Mouse (Mus musculus) intestine, embryonic 14.5 days (tissue): ENCODE results near the gene Ubl3. TPM values are rescaled to one million over a fixed set of nuclear protein-coding genes. Genes with fewer than 3 reads are reported as not detected.

Experiments
- ATAC-seq: fragments of 200-750 bp; cut with Nextera tagmentation; replicated peaks from 2 replicates; pipeline ENCODE4 v1.8.0; 2017; ENCODE audit warnings: low read depth, moderate number of reproducible peaks, moderate TSS enrichment, moderate library complexity; ENCODE audit not compliant: low FRiP score, low TSS enrichment
- DNase-seq: peaks from one replicate; pipeline ENCODE4 v3.0.0-alpha.2; 2018; ENCODE audit warnings: low spot score
- H3K27ac ChIP-seq: fragments of 300-500 bp; sonication (generic); 2 replicates; pipeline ENCODE4 v1.5.1; 2014; ENCODE audit warnings: low read depth, mild to moderate bottlenecking, control low read depth
- H3K27me3 ChIP-seq: fragments of 300-500 bp; sonication (generic); replicated peaks from 2 replicates; pipeline ENCODE4 v1.6.1; 2014; ENCODE audit warnings: low read length, control low read depth; ENCODE audit not compliant: control insufficient read depth, insufficient read depth
- H3K36me3 ChIP-seq: fragments of 300-500 bp; sonication (generic); 2 replicates; pipeline ENCODE4 v1.6.1; 2014; ENCODE audit warnings: low read length, control low read depth; ENCODE audit not compliant: control insufficient read depth, insufficient read depth
- H3K4me1 ChIP-seq: fragments of 300-500 bp; sonication (generic); replicated peaks from 2 replicates; pipeline ENCODE4 v1.6.1; 2014; ENCODE audit warnings: low read length, control low read depth, mixed read lengths; ENCODE audit not compliant: control insufficient read depth, insufficient read depth
- H3K4me2 ChIP-seq: fragments of 300-500 bp; sonication (generic); 2 replicates; pipeline ENCODE4 v1.6.1; 2014; ENCODE audit warnings: low read length
- H3K4me3 ChIP-seq: fragments of 300-500 bp; sonication (generic); 2 replicates; pipeline ENCODE4 v1.5.1; 2014; ENCODE audit warnings: low read depth, low read length, control low read depth, mixed read lengths
- H3K9ac ChIP-seq: fragments of 300-500 bp; sonication (generic); 2 replicates; pipeline ENCODE4 v1.6.1; 2014; ENCODE audit warnings: mild to moderate bottlenecking, low read length
- H3K9me3 ChIP-seq: fragments of 300-500 bp; sonication (generic); 2 replicates; pipeline ENCODE4 v1.6.1; 2016; ENCODE audit warnings: low read length, control low read depth; ENCODE audit not compliant: control insufficient read depth
- whole genome bisulfite sequencing: fragments of 180-500 bp; shearing (Covaris S2); extraction: QIAGEN DNeasy Blood & Tissue Kit; methylation state at CpG from one replicate; pipeline ENCODE4 v1.1.7; 2014; 5-methylcytosine and 5-hydroxymethylcytosine counted together
- polyA plus RNA-seq: library from polyadenylated mRNA; unstranded; fragments of >200 nt; fragmentation: Nextera tagmentation; extraction: Ambion mirVana; gene quantifications from 2 replicates; pipeline ENCODE4 v1.2.1, GENCODE M21; 2014

Ubl3 gene
- polyA plus RNA-seq, 1 experiment from 2014 or later, result 75.4 TPM

- no peak overlapping the region for H3K4me3 ChIP-seq
- no peaks in the 10 kb centered on the region for H3K9me3 ChIP-seq
- no peak overlapping the region for H3K9ac ChIP-seq
- no peaks in the 10 kb centered on the region for H3K36me3 ChIP-seq
- H3K27me3 ChIP-seq, result no peaks in the 10 kb centered on the region
- 75% methylated on average over 13 of the region's 13 CpGs for WGBS
- H3K4me1 ChIP-seq, result no peaks in the 10 kb centered on the region
- H3K27ac ChIP-seq, result no peak overlapping the region
- H3K4me2 ChIP-seq, result no peak overlapping the region
- no peak for DNase-seq
- ATAC-seq, result no peak
These were observed 16.9 kb upstream of the Ubl3 start for GRCm38 (mm10) chr5:148569444-148569843.

- WGBS, result 52% methylated on average over 6 of the region's 6 CpGs
- no peak overlapping the region for H3K9ac ChIP-seq
- no peak overlapping the region for H3K4me2 ChIP-seq
- H3K4me3 ChIP-seq, result no peak overlapping the region
- ATAC-seq (no peak), DNase-seq (no peak)
- no peaks in the 10 kb centered on the region for H3K27me3 ChIP-seq
- no peaks in the 10 kb centered on the region for H3K9me3 ChIP-seq
- no peaks in the 10 kb centered on the region for H3K4me1 ChIP-seq
- H3K27ac ChIP-seq, result no peak overlapping the region
- no peaks in the 10 kb centered on the region for H3K36me3 ChIP-seq
These were observed 13.0 kb upstream of the Ubl3 start for GRCm38 (mm10) chr5:148565636-148566035.

DNA sequence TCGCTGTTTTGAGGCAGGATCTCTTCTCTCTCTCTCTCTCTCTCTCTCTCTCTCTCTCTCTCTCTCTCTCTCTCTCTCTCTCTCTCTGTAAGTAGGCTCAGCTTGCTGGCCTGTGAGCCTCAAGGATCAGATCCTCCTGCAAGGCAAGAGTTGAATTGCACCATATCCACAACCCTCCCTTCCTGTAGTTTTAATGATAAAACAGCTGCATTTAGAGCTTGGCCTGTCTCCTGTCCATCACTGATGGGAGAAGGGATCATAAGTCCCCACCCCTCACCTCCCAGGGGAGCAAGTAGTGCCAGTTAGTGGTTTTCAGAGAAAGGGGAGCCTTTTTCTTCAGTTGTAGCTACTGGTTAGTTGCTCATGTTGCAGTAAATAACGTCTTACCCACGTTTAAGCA is 11.5 kb upstream of the Ubl3 start:
- no peak overlapping the region for H3K9ac ChIP-seq
- H3K4me3 ChIP-seq, result no peak overlapping the region
- no peaks in the 10 kb centered on the region for H3K9me3 ChIP-seq
- H3K36me3 ChIP-seq, result no peaks in the 10 kb centered on the region
- DNase-seq, result no peak
- H3K4me1 ChIP-seq, result no peaks in the 10 kb centered on the region
- H3K27me3 ChIP-seq, result no peaks in the 10 kb centered on the region
- no peak overlapping the region for H3K4me2 ChIP-seq
- H3K27ac ChIP-seq, result no peak overlapping the region
- 77% methylated on average over 3 of the region's 3 CpGs for WGBS
- no peak for ATAC-seq

DNA sequence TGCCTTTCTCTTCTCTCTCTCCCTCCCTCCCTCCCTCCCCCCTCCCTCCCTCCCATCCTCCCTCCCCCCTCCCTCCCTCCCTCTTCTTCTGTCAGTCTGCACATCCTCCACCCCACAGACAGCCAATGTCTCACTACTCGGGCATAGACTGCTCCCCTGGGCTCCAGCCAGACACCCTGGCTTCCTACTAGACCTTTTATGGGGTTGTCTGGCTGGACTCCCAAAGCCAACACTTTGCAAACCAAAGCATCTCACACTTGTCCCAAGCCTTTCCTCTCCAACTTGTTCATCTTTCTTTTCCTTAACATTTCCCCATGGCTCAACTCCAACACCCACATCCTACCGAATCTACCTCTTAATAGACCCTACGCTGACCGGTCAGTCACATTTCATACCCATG is 10.7 kb upstream of the Ubl3 start:
- H3K27me3 ChIP-seq, result no peaks in the 10 kb centered on the region
- H3K4me2 ChIP-seq, result no peak overlapping the region
- no peaks in the 10 kb centered on the region for H3K4me1 ChIP-seq
- H3K36me3 ChIP-seq, result no peaks in the 10 kb centered on the region
- H3K27ac ChIP-seq, result no peak overlapping the region
- DNase-seq, result no peak
- H3K9me3 ChIP-seq, result no peaks in the 10 kb centered on the region
- ATAC-seq, result no peak
- H3K4me3 ChIP-seq, result no peak overlapping the region
- 91% methylated on average over 3 of the region's 4 CpGs for WGBS
- no peak overlapping the region for H3K9ac ChIP-seq

GRCm38 (mm10) chr5:148562235-148562634 is 9.6 kb upstream of the Ubl3 start:
- H3K27me3 ChIP-seq, result no peaks in the 10 kb centered on the region
- no peak for ATAC-seq
- 88% methylated on average over 8 of the region's 8 CpGs for WGBS

DNA sequence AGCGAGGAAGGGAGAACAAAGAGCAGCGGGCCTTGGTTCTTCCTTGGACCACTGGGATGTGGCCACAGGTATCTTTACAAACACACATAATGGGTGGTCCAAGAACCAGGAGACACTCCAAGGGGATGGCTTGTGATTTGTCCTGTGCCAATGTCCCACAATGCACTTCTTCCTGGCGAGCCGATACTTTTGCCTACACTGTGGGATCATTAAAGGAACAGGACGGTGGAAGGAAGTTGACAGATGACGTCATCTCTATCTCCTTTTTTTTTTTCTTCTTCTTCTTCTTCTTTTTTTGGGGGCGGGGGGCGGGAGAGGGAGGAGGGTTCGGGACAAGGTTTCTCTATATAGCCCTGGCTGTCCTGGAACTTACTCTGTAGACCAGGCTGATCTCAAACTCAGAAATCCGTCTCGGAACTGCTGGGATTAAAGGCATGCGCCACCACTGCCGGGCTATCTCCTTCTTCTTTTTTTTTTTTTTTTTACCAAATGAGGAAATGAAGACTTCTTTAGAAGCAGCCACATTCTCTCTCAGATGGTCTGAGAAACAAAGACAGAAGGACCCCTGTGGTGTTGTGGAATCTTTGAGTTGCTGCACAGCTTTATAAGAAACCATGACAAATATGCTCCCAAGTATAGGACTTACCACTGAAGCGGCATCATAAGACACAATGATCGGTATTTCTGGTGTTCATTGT is 6.8 kb upstream of the Ubl3 start:
- Histone ChIP-seq H3K9me3 (no peaks in the 10 kb centered on the region), H3K36me3 (no peaks in the 10 kb centered on the region), H3K4me3 (no peak overlapping the region), H3K4me2 (no peak overlapping the region), H3K4me1 (0 out of 2 replicates have a peak, but pooled peaks cover 4% of the 10 kb centered on the region), H3K27ac (no peak overlapping the region), H3K9ac (no peak overlapping the region), H3K27me3 (no peaks in the 10 kb centered on the region)
- DNase-seq (no peak), ATAC-seq (no peak)
- WGBS, result 89% methylated on average over 15 of the region's 15 CpGs

More at GRCm38 (mm10) chr5:148562235-148562634, 9.6 kb upstream of the Ubl3 start:
- Histone ChIP-seq H3K4me1 (no peaks in the 10 kb centered on the region), H3K9me3 (no peaks in the 10 kb centered on the region), H3K36me3 (no peaks in the 10 kb centered on the region), H3K9ac (no peak overlapping the region), H3K4me2 (no peak overlapping the region), H3K4me3 (no peak overlapping the region), H3K27ac (no peak overlapping the region)
- DNase-seq, result no peak

GRCm38 (mm10) chr5:148558472-148558871 is 5.9 kb upstream of the Ubl3 start:
- H3K27me3 ChIP-seq, result no peaks in the 10 kb centered on the region
- H3K9ac ChIP-seq, result no peak overlapping the region
- H3K27ac ChIP-seq, result no peak overlapping the region
- WGBS, result 94% methylated on average over 6 of the region's 6 CpGs
- no peak overlapping the region for H3K4me2 ChIP-seq
- H3K9me3 ChIP-seq, result no peaks in the 10 kb centered on the region
- DNase-seq (no peak), ATAC-seq (no peak)
- H3K36me3 ChIP-seq, result no peaks in the 10 kb centered on the region
- 0 out of 2 replicates have a peak, but pooled peaks cover 4% of the 10 kb centered on the region for H3K4me1 ChIP-seq
- no peak overlapping the region for H3K4me3 ChIP-seq

GRCm38 (mm10) chr5:148556509-148556908 is 3.9 kb upstream of the Ubl3 start:
- H3K9me3 ChIP-seq, result no peaks in the 10 kb centered on the region
- H3K36me3 ChIP-seq, result no peaks in the 10 kb centered on the region
- no peak overlapping the region for H3K4me2 ChIP-seq
- no peak overlapping the region for H3K9ac ChIP-seq
- 0 out of 2 replicates have a peak, but pooled peaks cover 4% of the 10 kb centered on the region for H3K4me1 ChIP-seq
- WGBS, result 69% methylated on average over 5 of the region's 5 CpGs
- no peak overlapping the region for H3K4me3 ChIP-seq
- ATAC-seq, result no peak
- no peak overlapping the region for H3K27ac ChIP-seq
- H3K27me3 ChIP-seq, result no peaks in the 10 kb centered on the region
- no peak for DNase-seq

GRCm38 (mm10) chr5:148555156-148555555 is 2.6 kb upstream of the Ubl3 start:
- WGBS, result 78% methylated on average over 10 of the region's 10 CpGs
- no peak for DNase-seq

More at GRCm38 (mm10) chr5:148555156-148555555, 2.6 kb upstream of the Ubl3 start:
- no peaks in the 10 kb centered on the region for H3K36me3 ChIP-seq
- no peak overlapping the region for H3K9ac ChIP-seq
- no peak overlapping the region for H3K27ac ChIP-seq
- no peak overlapping the region for H3K4me3 ChIP-seq
- H3K4me1 ChIP-seq, result peaks cover 13% of the 10 kb centered on the region
- H3K27me3 ChIP-seq, result no peaks in the 10 kb centered on the region
- 0 out of 2 replicates have a peak overlapping the region, but pooled peaks have one; percentile 22 for H3K4me2 ChIP-seq
- no peaks in the 10 kb centered on the region for H3K9me3 ChIP-seq
- no peak for ATAC-seq
